Mouse (Mus musculus) lung, postnatal 0 days (tissue): ENCODE results near the gene Has1. TPM values are rescaled to one million over a fixed set of nuclear protein-coding genes. Genes with fewer than 3 reads are reported as not detected.
A peak's percentile ranks its signal among the peaks of the same experiment; 100 is the strongest.

ENCODE experiments used
- ATAC-seq: fragments of 200-750 bp; cut with Nextera tagmentation; 2 replicates; pipeline ENCODE4 v1.8.0; 2017; ENCODE audit warnings: moderate library complexity
- DNase-seq: peaks from one replicate; pipeline ENCODE4 v3.0.0-alpha.2; 2016; ENCODE audit warnings: low spot score
- H3K27ac ChIP-seq: fragments of 300-500 bp; sonication (generic); 2 replicates; pipeline ENCODE4 v1.5.1; 2014; ENCODE audit warnings: antibody characterized with exemption, mild to moderate bottlenecking, low read length, mixed read lengths
- H3K27me3 ChIP-seq: fragments of 300-500 bp; sonication (generic); replicated peaks from 2 replicates; pipeline ENCODE4 v1.6.1; 2014; ENCODE audit warnings: low read length, mixed read lengths; ENCODE audit not compliant: insufficient read depth
- H3K36me3 ChIP-seq: fragments of 300-500 bp; sonication (generic); 2 replicates; pipeline ENCODE4 v1.6.1; 2014; ENCODE audit warnings: low read length, mixed read lengths; ENCODE audit not compliant: insufficient read depth
- H3K4me1 ChIP-seq: fragments of 300-500 bp; sonication (generic); 2 replicates; pipeline ENCODE4 v1.6.1; 2014; ENCODE audit warnings: antibody characterized with exemption, low read depth, low read length, mixed read lengths; ENCODE audit not compliant: insufficient read depth
- H3K4me2 ChIP-seq: fragments of 300-500 bp; sonication (generic); replicated peaks from 2 replicates; pipeline ENCODE4 v1.6.1; 2014; ENCODE audit warnings: low read depth, mild to moderate bottlenecking, low read length, moderate library complexity, mixed read lengths
- H3K4me3 ChIP-seq: fragments of 300-500 bp; sonication (generic); 2 replicates; pipeline ENCODE4 v1.5.1; 2014; ENCODE audit warnings: low read depth, low read length
- H3K9ac ChIP-seq: fragments of 300-500 bp; sonication (generic); replicated peaks from 2 replicates; pipeline ENCODE4 v1.6.1; 2014; ENCODE audit warnings: low read depth, mild to moderate bottlenecking
- H3K9me3 ChIP-seq: fragments of 300-500 bp; sonication (generic); 2 replicates; pipeline ENCODE4 v1.6.1; 2016; ENCODE audit warnings: low read length, mixed read lengths
- CTCF ChIP-seq: IDR thresholded peaks from 2 replicates; pipeline ENCODE4 v1.5.1; 2016; ENCODE audit warnings: antibody characterized with exemption, mild to moderate bottlenecking
- EP300 ChIP-seq: IDR thresholded peaks from 2 replicates; pipeline ENCODE4 v1.6.1; 2016; ENCODE audit warnings: antibody characterized with exemption, mild to moderate bottlenecking, control low read depth
- WGBS: fragments of 180-500 bp; shearing (Covaris S2); extraction: QIAGEN DNeasy Blood & Tissue Kit; methylation state at CpG from one replicate; pipeline ENCODE4 v1.1.7; 2014; 5-methylcytosine and 5-hydroxymethylcytosine counted together
- microRNA counts: library from miRNA; unstranded; fragments of <30 nt; microRNA quantifications from one replicate; lab custom pipeline; 2015
- microRNA-seq: library from miRNA; unstranded; fragments of <30 nt; microRNA quantifications from one replicate; pipeline ENCODE4, GENCODE M21; 2016
- polyA plus RNA-seq: library from polyadenylated mRNA; unstranded; fragments of >200 nt; fragmentation: Nextera tagmentation; extraction: Ambion mirVana; gene quantifications from 2 replicates; pipeline ENCODE4 v1.2.1, GENCODE M21; 2015

Gene Has1
- polyA plus RNA-seq, 1 experiment from 2014 or later, result 2.4 TPM

DNA sequence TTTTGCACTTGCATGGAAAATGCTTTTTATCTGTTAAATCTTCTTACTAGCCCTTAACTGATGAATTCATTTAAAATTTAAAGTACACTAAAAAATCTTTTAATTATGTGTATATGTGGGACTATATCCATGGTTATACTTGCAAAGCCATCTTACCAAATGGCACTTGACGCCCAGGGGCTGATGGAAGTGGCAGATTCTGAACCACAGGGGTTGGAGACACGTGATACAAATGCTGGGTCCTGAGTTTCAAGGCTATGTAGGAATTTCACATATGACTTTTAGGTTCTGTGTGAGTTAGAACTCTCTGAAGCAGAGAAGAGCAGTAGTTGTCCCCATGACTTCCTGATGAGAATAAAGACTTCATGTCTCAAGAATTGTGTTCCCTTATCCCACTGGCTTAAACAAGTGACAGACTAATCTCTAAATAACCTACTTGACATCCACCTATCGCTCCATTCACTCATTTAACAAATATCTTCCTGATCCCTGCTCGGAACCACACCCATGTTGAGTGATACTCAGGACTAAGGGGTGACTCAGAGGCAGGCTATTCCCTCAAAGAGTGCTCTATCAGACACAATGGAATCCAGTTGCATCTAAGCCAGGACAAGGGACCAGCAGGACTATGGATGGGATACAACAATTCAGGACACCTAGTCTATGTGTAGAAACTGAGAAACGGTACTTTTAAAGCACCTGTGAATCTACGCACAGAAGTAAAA lies 31.2 kb downstream of the Has1 start:
- Histone ChIP-seq H3K36me3 (no peaks in the 10 kb centered on the region), H3K9me3 (no peaks in the 10 kb centered on the region), H3K27me3 (no peaks in the 10 kb centered on the region), H3K4me2 (no peak overlapping the region), H3K9ac (no peak overlapping the region), H3K4me1 (no peaks in the 10 kb centered on the region), H3K4me3 (no peak overlapping the region), H3K27ac (no peak overlapping the region)
- no peak for DNase-seq
- 71% methylated on average over 6 of the region's 6 CpGs for WGBS
- ATAC-seq, result no peak
- peak; percentile 76 for TF ChIP-seq EP300
- TF ChIP-seq CTCF, result no peak

DNA sequence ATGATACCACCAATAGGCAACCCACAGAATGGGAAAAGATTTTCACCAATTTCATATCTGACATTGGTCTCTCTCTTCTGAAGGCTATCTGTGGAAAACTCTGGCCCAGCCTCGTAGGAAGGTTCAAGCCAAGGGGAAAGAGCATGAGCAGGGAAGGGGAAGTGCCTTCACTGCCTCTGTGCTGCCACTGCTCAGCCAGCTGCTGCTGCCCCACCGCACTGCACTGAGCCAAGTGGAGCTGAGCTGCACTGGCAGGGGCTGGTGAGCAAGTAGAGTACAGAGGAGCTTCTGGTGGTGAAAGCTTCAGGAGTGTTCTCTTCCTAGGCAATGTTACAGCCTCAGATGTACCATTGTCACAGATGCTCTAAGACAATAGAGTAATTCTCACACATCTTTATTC lies 59.5 kb downstream of the Has1 start:
- no peaks in the 10 kb centered on the region for H3K4me1 ChIP-seq
- no peak for DNase-seq
- H3K27me3 ChIP-seq, result no peaks in the 10 kb centered on the region
- H3K4me2 ChIP-seq, result no peak overlapping the region
- no peak for ATAC-seq
- no peak overlapping the region for H3K27ac ChIP-seq
- H3K9ac ChIP-seq, result no peak overlapping the region
- no peaks in the 10 kb centered on the region for H3K36me3 ChIP-seq
- no peaks in the 10 kb centered on the region for H3K9me3 ChIP-seq
- TF ChIP-seq EP300 (no peak), CTCF (no peak)
- H3K4me3 ChIP-seq, result no peak overlapping the region
- WGBS, result 63% methylated on average over 2 of the region's 2 CpGs

MicroRNAs encoded within 50 kb of the gene (microRNA counts, 519-probe panel; counts per million panel counts)
- microRNA mmu-let-7e (lab: Ali Mortazavi, UCI) (6,641 counts per million, percentile 89 among the panel's probes with 10 or more counts), microRNA mmu-miR-125a-3p (lab: Ali Mortazavi, UCI) (3,838 counts per million, percentile 30 among the panel's probes with 10 or more counts), microRNA mmu-miR-125a-5p (lab: Ali Mortazavi, UCI) (7,164 counts per million, percentile 95 among the panel's probes with 10 or more counts), microRNA mmu-miR-99b (lab: Ali Mortazavi, UCI) (5,707 counts per million, percentile 73 among the panel's probes with 10 or more counts)

Small RNA genes lying within 50 kb of the gene (microRNA-seq; reads per million reads assigned to microRNA genes)
- gene Gm25927 (not detected), gene Mir125a (2,838 reads per million, percentile 86 among the genes with 10 or more reads in this experiment), gene Mir99b (12,164 reads per million, percentile 95 among the genes with 10 or more reads in this experiment), gene Mirlet7e (not detected)

Other genes with a start within 250 kb of the Has1 start
- gene Lnpep, start 230.2 kb downstream of the Has1 start, polyA plus RNA-seq, result 7.5 and 8.4 TPM in 2 replicates
- not detected in 2 replicates for gene Vmn2r90, start 151.5 kb downstream of the Has1 start, polyA plus RNA-seq
- 16.6 and 17.9 TPM in 2 replicates for gene Spaca6, start 28.0 kb downstream of the Has1 start, polyA plus RNA-seq
- 13.7 and 14.9 TPM in 2 replicates for gene Fpr1, start 28.7 kb upstream of the Has1 start, polyA plus RNA-seq
- 12.6 and 15.4 TPM in 2 replicates for gene Fpr2, start 32.6 kb upstream of the Has1 start, polyA plus RNA-seq
- gene Fpr3, start 32.6 kb upstream of the Has1 start, polyA plus RNA-seq, result not detected in 2 replicates
- not detected in 2 replicates for gene Fpr-rs4, start 166.5 kb upstream of the Has1 start, polyA plus RNA-seq
- 0.01 TPM in 1 of 2 replicates, not detected in the other for gene Vmn2r124, start 194.2 kb upstream of the Has1 start, polyA plus RNA-seq
- gene Vmn2r91, start 229.8 kb upstream of the Has1 start, polyA plus RNA-seq, result not detected in 2 replicates